Mouse (Mus musculus) kidney, embryonic 14.5 days (tissue): ENCODE measurements around the gene Ptges3. TPM values are rescaled to one million over a fixed set of nuclear protein-coding genes. Genes with fewer than 3 reads are reported as not detected.

Experiments
- ATAC-seq: fragments of 200-750 bp; cut with Nextera tagmentation; 2 replicates; pipeline ENCODE4 v1.8.0; 2017; ENCODE audit warnings: moderate number of reproducible peaks, mild to moderate bottlenecking, moderate TSS enrichment, moderate library complexity; ENCODE audit not compliant: low FRiP score, low TSS enrichment
- H3K27ac ChIP-seq: fragments of 300-500 bp; sonication (generic); 2 replicates; pipeline ENCODE4 v1.5.1; 2014; ENCODE audit warnings: low read depth, mild to moderate bottlenecking, low read length, moderate library complexity, mixed read lengths
- H3K27me3 ChIP-seq: fragments of 300-500 bp; sonication (generic); 2 replicates; pipeline ENCODE4 v1.6.1; 2014; ENCODE audit warnings: mild to moderate bottlenecking, low read length; ENCODE audit not compliant: control insufficient read depth, insufficient read depth
- H3K36me3 ChIP-seq: fragments of 300-500 bp; sonication (generic); 2 replicates; pipeline ENCODE4 v1.6.1; 2014; ENCODE audit warnings: low read length, mixed read lengths; ENCODE audit not compliant: control insufficient read depth, insufficient read depth
- H3K4me1 ChIP-seq: fragments of 300-500 bp; sonication (generic); 2 replicates; pipeline ENCODE4 v1.6.1; 2014; ENCODE audit warnings: low read length, mixed read lengths; ENCODE audit not compliant: control insufficient read depth, insufficient read depth
- H3K4me2 ChIP-seq: fragments of 300-500 bp; sonication (generic); replicated peaks from 2 replicates; pipeline ENCODE4 v1.6.1; 2014; ENCODE audit warnings: low read depth, mild to moderate bottlenecking, low read length
- H3K4me3 ChIP-seq: fragments of 300-500 bp; sonication (generic); 2 replicates; pipeline ENCODE4 v1.5.1; 2014; ENCODE audit warnings: mild to moderate bottlenecking, low read length
- H3K9ac ChIP-seq: fragments of 300-500 bp; sonication (generic); 2 replicates; pipeline ENCODE4 v1.6.1; 2014; ENCODE audit warnings: low read depth, mild to moderate bottlenecking, low read length, moderate library complexity
- H3K9me3 ChIP-seq: fragments of 300-500 bp; sonication (generic); 2 replicates; pipeline ENCODE4 v1.6.1; 2016; ENCODE audit warnings: low read length; ENCODE audit not compliant: control insufficient read depth
- WGBS: fragments of 180-500 bp; shearing (Covaris S2); extraction: QIAGEN DNeasy Blood & Tissue Kit; methylation state at CpG from one replicate; pipeline ENCODE4 v1.1.7; 2014; 5-methylcytosine and 5-hydroxymethylcytosine counted together
- polyA plus RNA-seq: library from polyadenylated mRNA; unstranded; fragments of >200 nt; fragmentation: Nextera tagmentation; extraction: Ambion mirVana; gene quantifications from 2 replicates; pipeline ENCODE4 v1.2.1, GENCODE M21; 2014

Gene Ptges3
- polyA plus RNA-seq, 1 experiment from 2014 or later = 566 TPM

GRCm38 (mm10) chr10:128093496-128094294 is 34.9 kb downstream of the Ptges3 start:
- H3K4me1 ChIP-seq = peaks cover 44% of the 10 kb centered on the region
- no peak for ATAC-seq
- 26% methylated on average over 13 of the region's 13 CpGs for WGBS
- H3K4me3 ChIP-seq = peak overlapping the region; percentile 68
- peaks cover 18% of the 10 kb centered on the region for H3K36me3 ChIP-seq
- H3K27ac ChIP-seq = peak overlapping the region; percentile 93
- no peaks in the 10 kb centered on the region for H3K27me3 ChIP-seq
- peak overlapping the region; percentile 72 for H3K9ac ChIP-seq
- peak overlapping the region; percentile 92 for H3K4me2 ChIP-seq
- H3K9me3 ChIP-seq = no peaks in the 10 kb centered on the region

GRCm38 (mm10) chr10:128094340-128094968 is 35.7 kb downstream of the Ptges3 start:
- H3K36me3 ChIP-seq = peaks cover 11% of the 10 kb centered on the region
- peak overlapping the region; percentile 93; the same call in 1 of the 2 replicates for H3K27ac ChIP-seq
- no peaks in the 10 kb centered on the region for H3K9me3 ChIP-seq
- 12% methylated on average over 19 of the region's 19 CpGs for WGBS
- peak overlapping the region; percentile 23 for H3K4me3 ChIP-seq
- H3K27me3 ChIP-seq = no peaks in the 10 kb centered on the region
- peak overlapping the region; percentile 92 for H3K4me2 ChIP-seq
- peak; percentile 68 for ATAC-seq
- H3K9ac ChIP-seq = 0 out of 2 replicates have a peak overlapping the region, but pooled peaks have one; percentile 37
- peaks cover 44% of the 10 kb centered on the region for H3K4me1 ChIP-seq

- 0 out of 2 replicates have a peak overlapping the region, but pooled peaks have one; percentile 37 for H3K9ac ChIP-seq
- peaks cover 44% of the 10 kb centered on the region for H3K4me1 ChIP-seq
- H3K9me3 ChIP-seq = no peaks in the 10 kb centered on the region
- peak overlapping the region; percentile 23; the same call in 1 of the 2 replicates for H3K4me3 ChIP-seq
- peaks cover 4% of the 10 kb centered on the region for H3K36me3 ChIP-seq
- H3K27ac ChIP-seq = peak overlapping the region; percentile 51; the same call in 1 of the 2 replicates
- H3K4me2 ChIP-seq = peak overlapping the region; percentile 92
- 35% methylated on average over 9 of the region's 9 CpGs for WGBS
- H3K27me3 ChIP-seq = no peaks in the 10 kb centered on the region
- ATAC-seq = no peak
Observed at GRCm38 (mm10) chr10:128095003-128095636, 36.4 kb downstream of the Ptges3 start.

GRCm38 (mm10) chr10:128096313-128096692 is 37.5 kb downstream of the Ptges3 start:
- H3K4me3 ChIP-seq = peak overlapping the region; percentile 99
- no peaks in the 10 kb centered on the region for H3K9me3 ChIP-seq
- no peaks in the 10 kb centered on the region for H3K36me3 ChIP-seq
- no peak for ATAC-seq
- no peaks in the 10 kb centered on the region for H3K27me3 ChIP-seq
- peaks cover 35% of the 10 kb centered on the region for H3K4me1 ChIP-seq
- 27% methylated on average over 4 of the region's 4 CpGs for WGBS
- H3K4me2 ChIP-seq = 0 out of 2 replicates have a peak overlapping the region, but pooled peaks have one; percentile 0
- H3K27ac ChIP-seq = peak overlapping the region; percentile 74; the same call in 1 of the 2 replicates
- H3K9ac ChIP-seq = peak overlapping the region; percentile 88; the same call in 1 of the 2 replicates

GRCm38 (mm10) chr10:128096693-128097586 is 38.2 kb downstream of the Ptges3 start:
- Histone ChIP-seq H3K4me2 (peak overlapping the region; percentile 76), H3K4me3 (peak overlapping the region; percentile 99), H3K9ac (peak overlapping the region; percentile 88), H3K36me3 (no peaks in the 10 kb centered on the region), H3K27ac (peak overlapping the region; percentile 74), H3K27me3 (no peaks in the 10 kb centered on the region), H3K9me3 (no peaks in the 10 kb centered on the region), H3K4me1 (peaks cover 29% of the 10 kb centered on the region)
- peak; percentile 80 for ATAC-seq
- 1% methylated on average over 80 of the region's 86 CpGs for WGBS

GRCm38 (mm10) chr10:128097587-128097971 is 38.8 kb downstream of the Ptges3 start:
- Histone ChIP-seq H3K9me3 (no peaks in the 10 kb centered on the region), H3K27me3 (no peaks in the 10 kb centered on the region), H3K36me3 (no peaks in the 10 kb centered on the region), H3K4me1 (peaks cover 27% of the 10 kb centered on the region), H3K9ac (peak overlapping the region; percentile 88), H3K4me2 (peak overlapping the region; percentile 76), H3K27ac (peak overlapping the region; percentile 74), H3K4me3 (peak overlapping the region; percentile 99)
- WGBS = under 1% methylated on average over 13 of the region's 13 CpGs
- no peak for ATAC-seq

GRCm38 (mm10) chr10:128110103-128110761 is 51.5 kb downstream of the Ptges3 start:
- H3K9me3 ChIP-seq = no peaks in the 10 kb centered on the region
- WGBS = 84% methylated on average over 4 of the region's 4 CpGs
- H3K4me3 ChIP-seq = no peak overlapping the region
- no peak overlapping the region for H3K27ac ChIP-seq
- no peak overlapping the region for H3K9ac ChIP-seq
- H3K4me1 ChIP-seq = 0 out of 2 replicates have a peak, but pooled peaks cover 3% of the 10 kb centered on the region
- H3K4me2 ChIP-seq = no peak overlapping the region
- no peak for ATAC-seq
- H3K36me3 ChIP-seq = peaks cover 56% of the 10 kb centered on the region
- H3K27me3 ChIP-seq = no peaks in the 10 kb centered on the region

GRCm38 (mm10) chr10:128111227-128111626 is 52.5 kb downstream of the Ptges3 start:
- H3K9me3 ChIP-seq = no peaks in the 10 kb centered on the region
- H3K4me3 ChIP-seq = no peak overlapping the region
- H3K27me3 ChIP-seq = no peaks in the 10 kb centered on the region
- H3K4me2 ChIP-seq = no peak overlapping the region
- H3K9ac ChIP-seq = no peak overlapping the region
- H3K27ac ChIP-seq = no peak overlapping the region
- 0 out of 2 replicates have a peak, but pooled peaks cover 3% of the 10 kb centered on the region for H3K4me1 ChIP-seq
- ATAC-seq = peak; percentile 71
- H3K36me3 ChIP-seq = peaks cover 66% of the 10 kb centered on the region
